Mouse (Mus musculus) kidney, postnatal 10 days (tissue): Measurements from ENCODE around the gene Adra2c.
A peak's percentile ranks its signal among the peaks of the same experiment; 100 is the strongest.

Experiments
- DNase-seq: peaks from one replicate; pipeline ENCODE4 v3.0.0; 2021; ENCODE audit warnings: mixed read lengths

Adra2c gene

GRCm38 (mm10) chr5:35311738-35312250, 33.7 kb downstream of the Adra2c start:
- no peak for DNase-seq

GRCm38 (mm10) chr5:35313231-35313821, 35.2 kb downstream of the Adra2c start:
- peak; percentile 30 for DNase-seq

GRCm38 (mm10) chr5:35313826-35314586, 35.9 kb downstream of the Adra2c start:
- DNase-seq = peak; percentile 27

- peak; percentile 49 for DNase-seq
Measured at GRCm38 (mm10) chr5:35314629-35315028, 36.5 kb downstream of the Adra2c start.

- DNase-seq = no peak
Measured at GRCm38 (mm10) chr5:35315204-35315603, 37.1 kb downstream of the Adra2c start.

- peak; percentile 67 for DNase-seq
Measured at GRCm38 (mm10) chr5:35320650-35321049, 42.5 kb downstream of the Adra2c start.

GRCm38 (mm10) chr5:35330822-35331221, 52.7 kb downstream of the Adra2c start:
- DNase-seq = no peak
